Mouse (Mus musculus) midbrain, embryonic 12.5 days (tissue): ENCODE measurements around the gene Pou3f3. TPM values are rescaled to one million over a fixed set of nuclear protein-coding genes. Genes with fewer than 3 reads are reported as not detected.

Source experiments
- ATAC-seq: fragments of 200-750 bp; cut with Nextera tagmentation; 2 replicates; pipeline ENCODE4 v1.8.0; 2017; ENCODE audit warnings: low read depth, moderate TSS enrichment, moderate library complexity; ENCODE audit not compliant: low FRiP score
- H3K27ac ChIP-seq: fragments of 300-500 bp; sonication (generic); replicated peaks from 2 replicates; pipeline ENCODE4 v1.5.1; 2016; ENCODE audit warnings: mild to moderate bottlenecking
- H3K27me3 ChIP-seq: fragments of 300-500 bp; sonication (generic); 2 replicates; pipeline ENCODE4 v1.6.1; 2016; ENCODE audit warnings: mild to moderate bottlenecking
- H3K36me3 ChIP-seq: fragments of 300-500 bp; sonication (generic); 2 replicates; pipeline ENCODE4 v1.6.1; 2016
- H3K4me1 ChIP-seq: fragments of 300-500 bp; sonication (generic); 2 replicates; pipeline ENCODE4 v1.6.1; 2016
- H3K4me2 ChIP-seq: fragments of 300-500 bp; sonication (generic); replicated peaks from 2 replicates; pipeline ENCODE4 v1.6.1; 2016; ENCODE audit warnings: mild to moderate bottlenecking, moderate library complexity
- H3K4me3 ChIP-seq: fragments of 300-500 bp; sonication (generic); 2 replicates; pipeline ENCODE4 v1.5.1; 2016; ENCODE audit warnings: mild to moderate bottlenecking
- H3K9ac ChIP-seq: fragments of 300-500 bp; sonication (generic); replicated peaks from 2 replicates; pipeline ENCODE4 v1.6.1; 2016; ENCODE audit warnings: mild to moderate bottlenecking, moderate library complexity
- H3K9me3 ChIP-seq: fragments of 300-500 bp; sonication (generic); 2 replicates; pipeline ENCODE4 v1.6.1; 2016; ENCODE audit warnings: mild to moderate bottlenecking
- WGBS: fragments of 180-500 bp; shearing (Covaris S2); methylation state at CpG from one replicate; pipeline ENCODE4 v1.1.7; 2016; 5-methylcytosine and 5-hydroxymethylcytosine counted together
- polyA plus RNA-seq: library from polyadenylated mRNA; unstranded; fragments of >200 nt; fragmentation: Nextera tagmentation; extraction: Ambion mirVana; gene quantifications from 2 replicates; pipeline ENCODE4 v1.2.1, GENCODE M21; 2016

Gene Pou3f3
- polyA plus RNA-seq, 1 experiment from 2014 or later, result 37.6 TPM

GRCm38 (mm10) chr1:42749536-42750292 lies 54.1 kb downstream of the Pou3f3 start:
- Histone ChIP-seq H3K4me3 (no peak overlapping the region), H3K9me3 (no peaks in the 10 kb centered on the region), H3K4me2 (no peak overlapping the region), H3K36me3 (no peaks in the 10 kb centered on the region), H3K27me3 (no peaks in the 10 kb centered on the region), H3K4me1 (no peaks in the 10 kb centered on the region), H3K27ac (no peak overlapping the region), H3K9ac (no peak overlapping the region)
- WGBS, result 86% methylated on average over 6 of the region's 6 CpGs
- ATAC-seq, result no peak

Other genes with a start within 250 kb of the Pou3f3 start
- gene Mrps9, start 155.5 kb downstream of the Pou3f3 start, polyA plus RNA-seq, result 50.3 TPM in 2 replicates